Mouse (Mus musculus) adrenal gland, postnatal 14 days (tissue): ENCODE measurements around the gene Nxf1. TPM values are rescaled to one million over a fixed set of nuclear protein-coding genes. Genes with fewer than 3 reads are reported as not detected.
"Not testable (repeated sequence)": the region's sequence is repeated elsewhere in the genome, so short reads cannot be mapped to it uniquely, and the experiment has no call there.

Experiments
- DNase-seq: peaks from one replicate; pipeline ENCODE4 v3.0.0; 2021; ENCODE audit warnings: mixed read lengths
- long read RNA-seq, 2 experiments: library from polyadenylated mRNA; stranded (forward); transcript quantifications; one replicate each; pipeline ENCODE4 v2.0.0; 2021
- total RNA-seq: library from RNA; stranded (reverse); gene quantifications from 2 replicates; pipeline ENCODE4 v1.2.3, GENCODE M21; 2021

Gene Nxf1
- total RNA-seq: 110 and 120 TPM in 2 replicates
- long read RNA-seq, experiment 1, transcript Nxf1-201 (21 exons, 2,326 nt): major isoform, 32 of 54 reads
- long read RNA-seq, experiment 1, partial matches to known transcripts: 14 of 54 reads
- long read RNA-seq, experiment 1, other reads (novel, unspliced or antisense): 8 of 54 reads
- long read RNA-seq, experiment 2, transcript Nxf1-201 (21 exons, 2,326 nt): major isoform, 12 of 31 reads
- long read RNA-seq, experiment 2, partial matches to known transcripts: 14 of 31 reads
- long read RNA-seq, experiment 2, other reads (novel, unspliced or antisense): 5 of 31 reads

GRCm38 (mm10) chr19:8756635-8757387 is at the start of gene Nxf1:
TSS of gene Nxf1 (plus strand) at chr19:8757073.
- peak; percentile 97 for DNase-seq

GRCm38 (mm10) chr19:8708954-8709353 is 47.9 kb upstream of the Nxf1 start:
- DNase-seq: no peak

DNA sequence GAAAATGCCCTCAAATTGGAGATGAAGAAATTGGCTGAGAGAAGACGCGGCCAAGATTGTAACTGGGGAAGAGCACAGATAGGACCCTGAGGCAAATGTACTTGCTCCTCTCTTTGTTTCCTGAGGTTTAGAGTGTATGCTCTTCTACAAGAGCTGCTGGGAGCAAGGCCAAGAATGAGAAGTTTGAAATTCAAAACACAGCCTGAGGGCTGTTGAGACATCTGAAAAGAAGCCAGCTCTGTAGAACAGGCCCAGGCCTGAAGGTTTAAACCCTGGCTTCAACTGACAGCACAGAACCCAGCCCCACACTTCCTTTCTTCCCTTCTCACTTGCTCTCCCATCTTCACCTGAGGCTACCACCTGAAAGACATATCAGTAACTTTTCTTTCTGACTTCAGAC is 46.8 kb upstream of the Nxf1 start:
- no peak for DNase-seq

DNA sequence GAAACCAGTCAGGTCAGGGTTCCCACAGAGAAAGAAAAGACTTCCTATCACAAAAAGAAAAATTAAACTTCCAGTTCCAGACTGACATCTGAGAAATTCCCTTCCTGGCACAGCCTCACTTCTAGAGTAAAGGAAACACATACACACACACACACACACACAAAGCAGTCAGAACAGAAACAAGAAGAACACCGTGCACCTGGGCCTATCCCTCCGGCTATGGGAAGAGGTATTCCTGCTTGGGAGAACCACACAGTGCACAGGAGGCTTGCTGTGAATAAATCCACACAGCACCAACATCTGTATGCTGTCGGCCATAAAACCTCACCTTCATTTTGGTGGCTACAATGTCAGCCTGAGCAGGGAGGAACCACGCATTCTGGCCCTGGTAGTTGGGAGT is 45.4 kb upstream of the Nxf1 start:
- DNase-seq: no peak

- DNase-seq: no peak
These were observed 44.7 kb upstream of the Nxf1 start for GRCm38 (mm10) chr19:8711949-8712869.

- peak; percentile 91 for DNase-seq
These were observed 44.0 kb upstream of the Nxf1 start for GRCm38 (mm10) chr19:8712870-8713305.

GRCm38 (mm10) chr19:8713306-8713996 is 43.4 kb upstream of the Nxf1 start:
- peak; percentile 96 for DNase-seq

- DNase-seq: no peak
These were observed 42.7 kb upstream of the Nxf1 start for GRCm38 (mm10) chr19:8713997-8714652.

DNA sequence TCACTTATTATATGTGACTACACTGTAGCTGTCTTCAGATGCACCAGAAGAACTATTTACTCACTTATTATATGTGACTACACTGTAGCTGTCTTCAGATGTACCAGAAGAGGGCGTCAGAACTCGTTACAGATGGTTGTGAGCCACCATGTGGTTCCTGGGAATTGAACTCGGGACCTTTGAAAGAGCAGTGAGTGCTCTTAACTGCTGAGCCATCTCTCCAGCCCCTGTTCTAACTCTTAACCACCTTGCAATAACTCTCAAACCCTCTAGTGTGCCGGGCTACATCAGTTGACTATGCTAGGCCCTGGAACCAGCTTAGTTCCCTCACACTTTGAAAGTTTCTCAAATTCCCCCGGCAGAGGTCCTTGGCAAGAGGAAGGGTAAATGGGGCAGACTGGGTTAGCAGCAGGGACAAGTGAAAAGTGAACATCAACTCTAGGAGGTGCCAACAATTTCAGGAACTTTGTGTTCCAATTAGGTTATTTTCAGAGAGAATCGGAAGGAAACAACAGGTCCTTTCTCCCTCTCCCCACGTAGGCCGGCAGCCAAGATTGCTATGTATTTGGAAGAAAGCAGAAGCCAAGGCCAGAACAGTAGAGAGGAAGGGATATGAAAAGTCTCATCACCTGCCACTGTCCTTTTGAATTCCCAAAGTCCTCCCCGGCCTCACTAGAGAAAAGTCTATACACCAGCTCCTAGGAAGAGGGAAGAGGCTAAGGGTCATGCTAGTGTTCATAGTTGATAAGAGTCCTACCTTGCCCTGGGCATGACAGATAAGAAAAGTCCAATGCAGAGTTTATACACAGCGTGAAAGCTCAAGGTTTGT is 42.0 kb upstream of the Nxf1 start:
- DNase-seq: peak; percentile 51

GRCm38 (mm10) chr19:8715868-8716766 is 40.8 kb upstream of the Nxf1 start:
- DNase-seq: no peak

DNA sequence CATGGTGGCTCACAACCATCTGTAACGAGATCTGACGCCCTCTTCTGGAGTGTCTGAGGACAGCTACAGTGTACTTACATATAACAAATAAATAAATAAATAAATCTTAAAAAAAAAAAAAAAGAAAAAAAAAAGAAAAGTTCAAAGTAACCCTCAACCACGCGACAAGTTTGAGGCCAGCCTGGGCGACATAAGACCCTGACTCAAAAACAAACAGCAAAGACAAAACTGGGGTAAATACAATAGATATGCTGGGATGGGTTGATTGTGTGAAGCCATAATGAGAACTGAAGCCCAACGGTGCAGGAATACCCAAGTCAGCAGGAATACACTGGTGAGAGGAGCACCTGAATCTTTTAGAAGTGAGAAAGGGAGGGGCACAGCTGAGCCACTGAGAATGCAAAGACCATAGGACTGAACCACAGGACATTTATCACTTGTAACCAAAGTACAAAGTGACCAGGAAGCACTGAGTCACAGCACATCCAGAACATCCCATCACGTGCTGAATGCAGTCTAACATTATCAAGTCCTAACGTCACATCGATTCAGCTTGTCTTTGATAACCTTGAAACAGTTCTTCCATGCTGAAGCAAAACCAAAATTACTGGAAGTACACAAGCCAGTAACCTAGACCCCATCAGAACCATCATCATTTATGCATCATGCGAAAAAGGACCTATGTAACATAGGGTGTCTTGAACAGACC is 40.0 kb upstream of the Nxf1 start:
- no peak for DNase-seq

DNA sequence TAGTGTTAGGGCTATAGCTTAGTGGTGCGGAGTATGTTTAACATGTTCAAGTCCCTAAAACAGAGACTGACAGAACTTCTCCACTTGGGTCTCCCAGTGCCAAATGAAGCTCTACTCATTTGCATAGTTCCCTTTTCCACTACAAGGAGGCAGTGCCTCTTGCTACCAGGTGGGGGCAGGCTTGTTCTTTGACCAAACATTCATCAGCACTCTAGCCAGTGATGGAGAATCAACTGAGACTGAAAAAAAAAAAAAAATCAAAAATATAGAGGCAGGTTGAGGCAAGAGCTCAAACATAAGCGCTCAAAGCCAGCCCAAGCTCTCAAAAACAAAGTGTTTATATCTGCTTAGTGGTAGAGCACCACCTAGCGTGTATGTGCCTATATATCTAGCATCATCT is 38.5 kb upstream of the Nxf1 start:
- DNase-seq: peak; percentile 84

GRCm38 (mm10) chr19:8719037-8719436 is 37.8 kb upstream of the Nxf1 start:
- not testable (repeated sequence) for DNase-seq

DNA sequence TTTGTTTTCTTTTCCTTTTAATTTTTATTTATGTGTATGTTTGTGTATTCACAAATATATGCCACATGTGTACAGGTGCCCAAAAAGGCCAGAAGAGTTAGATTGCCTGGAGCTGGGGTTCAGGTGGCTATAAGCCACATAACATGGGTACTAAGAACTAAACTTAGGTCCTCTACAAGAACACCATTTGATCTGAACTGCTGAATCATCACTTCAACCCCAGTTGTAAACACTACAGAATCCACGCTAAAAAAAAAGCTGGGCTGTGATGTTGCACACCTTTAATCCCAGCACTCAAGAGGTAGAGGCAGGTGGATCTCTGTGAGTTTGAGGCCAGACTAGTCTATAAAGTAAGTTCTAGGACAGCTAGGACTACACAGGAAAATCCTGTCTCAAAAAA is 35.5 kb upstream of the Nxf1 start:
- DNase-seq: no peak

GRCm38 (mm10) chr19:8722021-8722420 is 34.9 kb upstream of the Nxf1 start:
- DNase-seq: no peak

DNA sequence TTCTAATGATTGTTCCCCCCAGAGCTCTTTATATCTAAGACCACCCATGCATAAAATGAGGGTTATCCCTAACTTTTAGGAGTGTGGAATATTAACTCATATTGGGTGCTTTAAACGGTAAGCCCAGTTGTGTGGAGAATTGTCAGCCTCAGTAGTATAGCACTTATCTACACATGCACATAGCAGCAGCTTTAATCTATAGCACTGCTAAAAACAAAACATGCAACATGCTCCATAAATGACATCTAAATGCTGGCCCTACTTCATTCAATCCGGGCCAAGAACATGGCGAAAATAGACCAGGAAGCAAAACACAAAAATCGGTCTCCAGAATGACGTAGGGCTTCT is 34.3 kb upstream of the Nxf1 start:
- no peak for DNase-seq

DNA sequence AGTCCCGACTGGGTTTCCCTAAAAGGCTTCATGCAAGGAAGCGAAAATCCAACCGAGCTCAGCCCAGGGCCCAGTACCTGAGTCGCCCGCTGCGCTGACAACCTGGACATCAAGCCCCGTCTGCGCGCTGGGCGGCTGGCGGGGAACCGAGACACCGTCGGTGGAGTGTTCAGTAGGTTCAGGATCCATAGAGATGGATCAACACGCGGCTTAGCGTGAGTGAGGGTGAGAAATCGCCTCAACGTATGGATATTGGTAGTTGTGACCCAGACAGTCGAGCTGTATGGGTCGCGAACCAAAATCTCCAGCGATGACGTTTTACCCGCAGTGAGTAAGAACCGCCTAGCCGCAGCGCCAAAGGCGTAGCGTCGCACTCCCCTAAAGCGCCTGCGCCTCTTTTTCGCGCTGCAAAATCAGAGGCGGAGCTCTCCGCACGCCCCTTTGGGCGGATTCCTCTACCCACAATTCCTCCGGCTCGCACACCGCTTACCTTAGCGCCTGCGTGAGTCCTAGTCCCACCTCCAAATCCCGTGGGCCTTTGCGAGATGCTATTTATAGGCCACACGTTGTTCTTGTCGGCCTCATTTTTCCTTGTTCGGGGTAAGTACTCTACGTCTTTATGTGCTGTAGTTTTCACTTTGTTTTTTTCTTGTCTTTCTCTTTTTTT is 33.8 kb upstream of the Nxf1 start, which contains the start of gene Slc3a2:
Gene Slc3a2, minus strand, starts transcription at position 463 of the 667 bp plus-strand sequence.
- DNase-seq: peak; percentile 97
